Mouse (Mus musculus) bone marrow macrophage, adult 2 months (primary cell): ENCODE measurements around the gene Rpusd4.

Source experiments
- CTCF ChIP-seq: IDR thresholded peaks from 2 replicates; pipeline ENCODE4 v1.5.1; 2012; ENCODE audit warnings: low read depth, mild to moderate bottlenecking, low read length, moderate library complexity
- POLR2A ChIP-seq: IDR thresholded peaks from 2 replicates; pipeline ENCODE4 v1.6.1; 2012; ENCODE audit warnings: mild to moderate bottlenecking, low read depth, low read length, borderline replicate concordance

GRCm38 (mm10) chr9:35282006-35282850, 14.6 kb downstream of the Rpusd4 start:
- TF ChIP-seq CTCF, result no peak
- no peak for TF ChIP-seq POLR2A
